Mouse (Mus musculus): ENCODE results near the gene Fam155a. TPM values are rescaled to one million over a fixed set of nuclear protein-coding genes. Genes with fewer than 3 reads are reported as not detected.

Gene Fam155a
- polyA plus RNA-seq, 1 experiment = 0.19 TPM

DNA sequence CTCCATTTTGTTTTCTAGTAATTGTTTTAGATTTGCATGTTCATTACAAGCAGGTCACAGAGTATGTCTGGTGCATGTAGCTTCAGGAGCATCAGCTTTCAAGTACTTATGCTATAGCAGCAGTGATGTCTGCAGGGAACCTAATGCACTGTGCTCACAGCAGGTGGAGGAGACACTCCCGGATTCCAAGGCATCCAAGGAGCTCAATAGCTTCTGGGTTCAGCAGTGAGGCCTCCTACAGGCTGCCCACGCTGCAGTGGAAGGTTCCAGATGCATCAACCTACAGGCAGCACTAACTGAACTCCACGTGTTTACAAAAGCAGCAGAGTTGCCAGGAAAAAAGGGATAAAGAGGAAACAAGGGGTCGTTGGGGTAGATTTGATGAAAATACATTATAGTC is 559.2 kb downstream of the Fam155a start:
- Histone ChIP-seq H3K27ac (ENCODE audit: insufficient read depth, low read length) (no peak overlapping the region), H3K4me3 (ENCODE audit: insufficient read depth, low read length) (no peak overlapping the region), H3K4me1 (ENCODE audit: control insufficient read depth, insufficient read depth, low read length) (no peaks in the 10 kb centered on the region)
- TF ChIP-seq CTCF (IDR thresholded peaks at IDR 0.05; ENCODE audit: borderline replicate concordance, insufficient read depth, low read length) (no peak), POLR2A (IDR thresholded peaks at IDR 0.05; ENCODE audit: low read depth, low read length) (no peak)

DNA sequence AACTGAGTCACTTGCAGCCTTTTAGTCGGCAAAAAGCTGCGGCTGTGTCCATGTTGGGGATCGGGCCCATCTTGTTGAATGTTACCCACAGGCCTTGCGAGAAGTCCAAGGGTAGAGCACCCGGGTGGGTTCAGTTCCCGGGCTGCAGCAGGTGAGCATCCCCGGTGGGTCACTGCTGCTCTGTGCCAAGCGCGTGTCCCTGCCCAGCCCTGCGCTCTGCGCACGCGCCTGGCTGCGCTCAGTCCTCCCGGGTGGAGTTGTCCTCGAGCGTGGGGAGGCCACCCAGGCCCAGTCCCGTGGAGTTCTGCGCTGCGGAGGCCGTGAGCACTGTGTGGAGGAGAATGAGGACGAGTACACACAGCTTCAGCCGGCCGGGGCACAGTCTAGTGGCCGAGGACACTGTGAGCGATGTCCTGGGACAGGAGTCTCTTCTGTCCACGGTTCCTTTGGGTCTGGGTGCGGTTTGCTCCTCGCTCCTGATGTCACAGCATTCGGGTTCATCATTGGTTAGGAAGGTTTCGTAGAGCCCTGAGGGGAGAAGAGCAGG is 563.4 kb downstream of the Fam155a start:
- TF ChIP-seq CTCF (IDR thresholded peaks at IDR 0.05; ENCODE audit: borderline replicate concordance, insufficient read depth, low read length) (no peak), POLR2A (IDR thresholded peaks at IDR 0.05; ENCODE audit: low read depth, low read length) (no peak)
- Histone ChIP-seq H3K4me1 (ENCODE audit: control insufficient read depth, insufficient read depth, low read length) (peaks cover 4% of the 10 kb centered on the region), H3K27ac (ENCODE audit: insufficient read depth, low read length) (no peak overlapping the region), H3K4me3 (ENCODE audit: insufficient read depth, low read length) (no peak overlapping the region)

DNA sequence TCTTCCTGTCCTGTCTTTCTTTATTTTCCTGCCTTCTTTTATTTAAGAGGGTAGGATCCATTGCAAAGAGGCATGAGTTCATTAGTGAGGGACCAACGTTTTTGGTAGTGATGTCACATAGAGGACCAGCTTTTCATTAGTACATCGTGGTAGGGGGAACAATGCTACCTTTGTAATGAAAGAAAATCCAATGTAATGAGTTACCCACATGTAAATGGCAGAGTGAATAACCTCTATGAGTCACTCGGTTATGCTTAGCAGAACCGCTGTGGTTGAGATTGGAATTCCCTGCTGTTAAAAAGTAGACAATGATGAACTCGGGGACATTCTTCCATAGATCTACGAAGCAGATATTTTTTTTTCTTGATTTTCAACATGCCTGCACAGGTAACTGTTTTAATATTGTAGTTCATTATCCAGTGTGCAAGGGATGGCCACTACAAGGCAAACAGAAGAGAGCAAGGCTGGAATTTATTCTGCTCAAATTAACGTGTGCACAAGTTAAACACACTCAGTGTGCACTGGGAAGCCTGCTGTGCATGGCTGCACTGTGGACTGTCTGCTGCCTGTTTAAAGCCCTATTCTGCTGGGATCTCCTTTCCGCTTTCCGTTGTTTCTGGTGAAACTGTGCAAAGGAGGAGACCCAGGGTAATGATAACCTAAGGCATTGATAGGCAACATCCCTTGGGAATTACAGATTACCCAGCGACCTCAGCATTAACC is 566.5 kb downstream of the Fam155a start:
- TF ChIP-seq POLR2A (IDR thresholded peaks at IDR 0.05; ENCODE audit: low read depth, low read length) (no peak), CTCF (IDR thresholded peaks at IDR 0.05; ENCODE audit: borderline replicate concordance, insufficient read depth, low read length) (no peak)
- peaks cover 4% of the 10 kb centered on the region for H3K4me1 ChIP-seq (ENCODE audit: control insufficient read depth, insufficient read depth, low read length)
- H3K27ac ChIP-seq (ENCODE audit: insufficient read depth, low read length) = no peak overlapping the region
- H3K4me3 ChIP-seq (ENCODE audit: insufficient read depth, low read length) = no peak overlapping the region

DNA sequence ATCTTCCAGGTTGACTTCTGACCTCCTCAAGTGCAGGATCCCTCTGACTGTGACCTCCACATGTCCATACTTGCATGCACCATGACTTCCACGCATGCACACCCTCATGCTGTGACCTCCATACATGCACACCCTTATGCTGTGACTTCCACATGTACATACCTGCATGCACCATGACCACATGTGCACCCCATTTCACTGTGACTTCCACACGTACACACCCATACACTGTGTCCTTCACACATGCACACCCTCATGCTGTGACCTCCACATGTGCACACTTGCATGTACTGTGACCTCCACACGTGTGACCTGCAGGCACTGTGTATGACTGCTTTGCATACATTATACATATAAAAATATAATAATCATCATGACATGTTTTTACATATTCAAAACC is 570.9 kb downstream of the Fam155a start:
- Histone ChIP-seq H3K4me3 (ENCODE audit: insufficient read depth, low read length) (no peak overlapping the region), H3K4me1 (ENCODE audit: control insufficient read depth, insufficient read depth, low read length) (peaks cover 4% of the 10 kb centered on the region), H3K27ac (ENCODE audit: insufficient read depth, low read length) (no peak overlapping the region)
- TF ChIP-seq CTCF (IDR thresholded peaks at IDR 0.05; ENCODE audit: borderline replicate concordance, insufficient read depth, low read length) = no peak

DNA sequence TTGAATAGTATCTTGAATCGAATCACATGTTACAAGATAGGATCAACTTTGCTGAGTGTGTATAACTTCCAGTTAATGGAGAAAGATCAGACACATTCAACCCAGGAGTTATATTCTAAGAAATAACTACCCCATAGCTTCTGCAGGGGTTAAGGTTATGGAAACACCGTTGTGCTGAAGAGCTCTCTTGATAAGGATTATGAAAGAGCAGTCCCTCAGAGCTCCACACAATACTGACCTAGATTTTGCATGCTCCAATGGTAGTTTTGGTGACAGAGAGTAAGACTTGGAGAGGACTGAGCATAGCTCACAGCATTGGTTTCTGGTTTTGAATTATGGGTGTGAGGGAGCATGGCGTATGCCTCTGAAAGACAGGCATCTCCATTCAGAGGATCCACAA is 579.3 kb downstream of the Fam155a start:
- no peaks in the 10 kb centered on the region for H3K4me1 ChIP-seq (ENCODE audit: control insufficient read depth, insufficient read depth, low read length)
- no peak overlapping the region for H3K27ac ChIP-seq (ENCODE audit: insufficient read depth, low read length)
- TF ChIP-seq POLR2A (IDR thresholded peaks at IDR 0.05; ENCODE audit: low read depth, low read length) (no peak), CTCF (IDR thresholded peaks at IDR 0.05; ENCODE audit: borderline replicate concordance, insufficient read depth, low read length) (no peak)
- H3K4me3 ChIP-seq (ENCODE audit: insufficient read depth, low read length) = no peak overlapping the region

DNA sequence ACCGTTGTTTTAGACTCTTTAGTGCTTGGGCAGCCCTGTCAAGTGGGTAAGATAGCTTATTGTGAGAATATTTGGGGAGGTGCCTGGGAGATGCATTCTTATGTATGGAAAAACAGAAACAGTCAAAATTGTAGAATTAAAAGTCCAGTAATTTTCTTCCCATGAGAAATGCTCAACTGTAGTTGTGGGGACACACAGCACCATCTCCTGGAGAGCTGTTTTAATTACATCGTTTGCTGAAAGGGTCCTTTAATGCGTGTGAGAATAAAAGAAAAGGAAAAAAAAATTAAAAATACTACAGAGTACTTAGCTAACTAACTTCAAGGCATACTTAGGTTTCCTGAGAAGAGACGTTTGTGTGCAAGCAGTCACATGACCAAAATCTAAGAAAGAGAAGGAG is 582.3 kb downstream of the Fam155a start:
- Histone ChIP-seq H3K4me3 (ENCODE audit: insufficient read depth, low read length) (no peak overlapping the region), H3K27ac (ENCODE audit: insufficient read depth, low read length) (no peak overlapping the region), H3K4me1 (ENCODE audit: control insufficient read depth, insufficient read depth, low read length) (no peaks in the 10 kb centered on the region)
- no peak for TF ChIP-seq CTCF (IDR thresholded peaks at IDR 0.05; ENCODE audit: borderline replicate concordance, insufficient read depth, low read length)
- no peak for TF ChIP-seq POLR2A (IDR thresholded peaks at IDR 0.05; ENCODE audit: low read depth, low read length)

DNA sequence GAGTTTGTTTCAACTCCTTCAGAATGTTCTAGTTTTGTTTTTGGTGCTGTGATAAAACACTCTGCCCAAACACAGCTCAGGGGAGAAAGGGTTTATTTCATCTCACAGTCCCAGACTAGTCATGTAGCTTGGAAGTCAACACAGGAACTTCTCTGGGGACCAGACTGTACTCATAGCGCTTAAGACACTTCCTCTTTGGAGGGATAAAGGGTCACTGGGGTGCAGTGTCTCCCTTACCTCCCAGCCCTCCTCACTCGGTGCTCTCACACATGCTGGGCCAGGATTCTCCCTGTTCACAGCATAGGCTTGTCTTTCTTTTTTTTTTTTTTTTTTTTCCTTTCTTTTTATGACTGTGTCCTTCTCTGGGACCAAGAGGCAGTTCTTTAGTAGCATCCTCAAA is 585.8 kb downstream of the Fam155a start:
- Histone ChIP-seq H3K4me3 (ENCODE audit: insufficient read depth, low read length) (no peak overlapping the region), H3K4me1 (ENCODE audit: control insufficient read depth, insufficient read depth, low read length) (no peaks in the 10 kb centered on the region), H3K27ac (ENCODE audit: insufficient read depth, low read length) (no peak overlapping the region)
- TF ChIP-seq CTCF (IDR thresholded peaks at IDR 0.05; ENCODE audit: borderline replicate concordance, insufficient read depth, low read length) (no peak), POLR2A (IDR thresholded peaks at IDR 0.05; ENCODE audit: low read depth, low read length) (no peak)

DNA sequence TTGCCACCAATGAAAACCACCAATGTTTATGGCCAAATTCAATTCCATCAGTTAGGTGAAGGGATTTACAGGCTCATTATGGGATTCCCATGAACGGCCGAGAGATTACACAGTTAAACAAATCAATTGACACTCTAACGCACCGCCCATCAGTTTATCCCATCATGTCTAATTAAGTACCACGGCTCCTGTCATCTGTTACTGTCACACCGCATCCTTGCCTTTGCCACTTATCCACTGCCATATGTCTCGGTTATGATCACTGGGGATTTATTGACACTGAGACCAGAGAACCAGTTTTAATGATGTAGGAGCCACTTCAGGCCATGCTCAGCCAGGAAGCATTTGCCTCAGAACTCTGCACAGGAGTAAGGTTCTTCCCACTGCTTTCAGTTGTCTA is 588.5 kb downstream of the Fam155a start:
- no peak for TF ChIP-seq POLR2A (IDR thresholded peaks at IDR 0.05; ENCODE audit: low read depth, low read length)
- no peak for TF ChIP-seq CTCF (IDR thresholded peaks at IDR 0.05; ENCODE audit: borderline replicate concordance, insufficient read depth, low read length)
- no peaks in the 10 kb centered on the region for H3K4me1 ChIP-seq (ENCODE audit: control insufficient read depth, insufficient read depth, low read length)
- H3K27ac ChIP-seq (ENCODE audit: insufficient read depth, low read length) = no peak overlapping the region
- no peak overlapping the region for H3K4me3 ChIP-seq (ENCODE audit: insufficient read depth, low read length)

DNA sequence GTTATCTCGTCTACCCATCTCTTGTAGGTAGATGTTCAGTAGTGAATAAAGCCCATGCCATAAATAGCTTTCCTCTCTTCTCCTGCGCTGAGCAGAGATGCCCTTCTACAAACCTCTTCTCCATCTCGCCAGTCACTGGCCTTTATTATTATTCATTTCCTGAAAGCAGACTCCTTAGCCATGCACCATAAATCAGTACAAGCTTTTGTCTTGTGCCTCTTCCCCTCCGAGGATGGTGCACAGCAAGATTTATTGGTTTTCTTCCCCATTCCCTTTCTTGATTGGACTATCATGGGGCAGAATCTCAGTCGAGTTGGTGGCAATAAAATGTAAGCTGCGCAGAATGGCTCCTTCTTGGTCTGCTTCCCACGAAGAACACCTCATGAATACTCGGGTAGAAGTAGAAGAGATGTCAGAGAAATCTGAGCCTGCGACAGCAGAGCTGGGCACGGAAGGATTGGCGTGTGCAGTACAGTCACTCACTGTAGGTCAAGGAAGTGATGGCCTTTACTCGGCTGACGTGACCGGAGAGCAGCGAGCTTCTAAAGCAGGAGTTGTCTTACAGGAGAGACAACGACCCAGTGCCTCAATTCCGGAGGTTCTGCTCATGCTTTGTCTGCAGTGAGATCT is 590.2 kb downstream of the Fam155a start:
- no peak overlapping the region for H3K27ac ChIP-seq (ENCODE audit: insufficient read depth, low read length)
- H3K4me1 ChIP-seq (ENCODE audit: control insufficient read depth, insufficient read depth, low read length) = no peaks in the 10 kb centered on the region
- no peak overlapping the region for H3K4me3 ChIP-seq (ENCODE audit: insufficient read depth, low read length)
- TF ChIP-seq POLR2A (IDR thresholded peaks at IDR 0.05; ENCODE audit: low read depth, low read length) = no peak

DNA sequence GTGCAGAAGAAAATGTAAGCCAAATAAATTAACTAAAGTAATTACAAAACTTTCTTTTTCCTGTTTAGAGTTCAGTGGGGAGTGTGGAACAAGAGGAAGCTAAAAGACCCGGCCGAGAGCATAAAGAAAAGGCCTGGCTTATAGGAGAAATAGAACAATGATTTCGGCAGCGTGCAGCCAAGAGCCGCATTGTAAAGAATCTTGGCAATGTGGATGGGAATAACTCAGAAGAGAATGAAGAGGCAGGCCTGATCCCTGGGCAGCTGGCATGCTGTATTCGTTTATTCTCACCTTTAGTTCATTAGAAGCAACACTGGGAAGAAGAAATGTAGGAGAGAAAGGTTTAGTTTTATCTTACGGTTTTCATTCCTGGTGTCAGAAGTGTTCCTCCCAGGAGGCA is 594.0 kb downstream of the Fam155a start:
- no peaks in the 10 kb centered on the region for H3K4me1 ChIP-seq (ENCODE audit: control insufficient read depth, insufficient read depth, low read length)
- TF ChIP-seq CTCF (IDR thresholded peaks at IDR 0.05; ENCODE audit: borderline replicate concordance, insufficient read depth, low read length) (no peak), POLR2A (IDR thresholded peaks at IDR 0.05; ENCODE audit: low read depth, low read length) (no peak)
- H3K4me3 ChIP-seq (ENCODE audit: insufficient read depth, low read length) = no peak overlapping the region
- no peak overlapping the region for H3K27ac ChIP-seq (ENCODE audit: insufficient read depth, low read length)

All from embryonic fibroblast, embryonic 13.5 days (primary cell).